Mouse (Mus musculus) CH12.LX (cell line): ENCODE measurements around the gene Gkn2.

Experiments
- CTCF ChIP-seq, 2 experiments: IDR thresholded peaks in 1 of 2; conservative IDR thresholded peaks in 1 of 2; 2 replicates each; pipeline ENCODE4 v1.5.1; 2011 to 2012; ENCODE audit warnings: low read depth in 2 of 2, low read length in 2 of 2, improper control_type of control experiment in 1 of 2, inconsistent platforms in 1 of 2, mild to moderate bottlenecking in 1 of 2, moderate library complexity in 1 of 2
- EP300 ChIP-seq: IDR thresholded peaks from 2 replicates; pipeline ENCODE4 v1.6.1; 2011; ENCODE audit warnings: low read length, improper control_type of control experiment
- MAFK ChIP-seq: IDR thresholded peaks from 2 replicates; pipeline ENCODE4 v1.6.1; 2011; ENCODE audit warnings: low read length, improper control_type of control experiment; ENCODE audit not compliant: insufficient replicate concordance
- MXI1 ChIP-seq: IDR thresholded peaks from 2 replicates; pipeline ENCODE4 v1.6.1; 2011; ENCODE audit warnings: mild to moderate bottlenecking, low read depth, low read length, improper control_type of control experiment

GRCm38 (mm10) chr6:87394783-87395182 is 21.6 kb downstream of the Gkn2 start:
- TF ChIP-seq MAFK (no peak), MXI1 (no peak), CTCF (conservative IDR thresholded peaks at IDR 0.05 in 1 of 2, IDR thresholded peaks at IDR 0.05 in 1 of 2; ENCODE audit: low read depth in 2 of 2, low read length in 2 of 2) (no peak), EP300 (no peak)
